Mouse (Mus musculus) stomach, embryonic 14.5 days (tissue): Measurements from ENCODE around the gene Tor1a. TPM values are rescaled to one million over a fixed set of nuclear protein-coding genes. Genes with fewer than 3 reads are reported as not detected.
"Not testable (repeated sequence)": the region's sequence is repeated elsewhere in the genome, so short reads cannot be mapped to it uniquely, and the experiment has no call there.

ENCODE experiments used
- ATAC-seq: fragments of 200-750 bp; cut with Nextera tagmentation; 2 replicates; pipeline ENCODE4 v1.8.0; 2017; ENCODE audit warnings: low read depth, moderate TSS enrichment; ENCODE audit not compliant: insufficient number of reproducible peaks, insufficient read depth, low FRiP score
- H3K27ac ChIP-seq: fragments of 300-500 bp; sonication (generic); 2 replicates; pipeline ENCODE4 v1.5.1; 2014; ENCODE audit warnings: mild to moderate bottlenecking, low read length, moderate library complexity, mixed read lengths
- H3K27me3 ChIP-seq: fragments of 300-500 bp; sonication (generic); 2 replicates; pipeline ENCODE4 v1.6.1; 2014; ENCODE audit warnings: low read length, control low read depth, mixed read lengths; ENCODE audit not compliant: control insufficient read depth, insufficient read depth
- H3K36me3 ChIP-seq: fragments of 300-500 bp; sonication (generic); 2 replicates; pipeline ENCODE4 v1.6.1; 2014; ENCODE audit warnings: mild to moderate bottlenecking, control low read depth, low read length, moderate library complexity, mixed read lengths; ENCODE audit not compliant: control insufficient read depth, insufficient read depth
- H3K4me1 ChIP-seq: fragments of 300-500 bp; sonication (generic); 2 replicates; pipeline ENCODE4 v1.6.1; 2014; ENCODE audit warnings: low read length, control low read depth, mixed read lengths; ENCODE audit not compliant: control insufficient read depth, insufficient read depth
- H3K4me2 ChIP-seq: fragments of 300-500 bp; sonication (generic); replicated peaks from 2 replicates; pipeline ENCODE4 v1.6.1; 2014; ENCODE audit warnings: low read depth, low read length, control low read depth
- H3K4me3 ChIP-seq: fragments of 300-500 bp; sonication (generic); 2 replicates; pipeline ENCODE4 v1.5.1; 2014; ENCODE audit warnings: low read depth, low read length, control low read depth
- H3K9ac ChIP-seq: fragments of 300-500 bp; sonication (generic); replicated peaks from 2 replicates; pipeline ENCODE4 v1.6.1; 2014; ENCODE audit warnings: low read depth, mild to moderate bottlenecking, control low read depth, low read length, moderate library complexity, mixed read lengths
- H3K9me3 ChIP-seq: fragments of 300-500 bp; sonication (generic); 2 replicates; pipeline ENCODE4 v1.6.1; 2016; ENCODE audit warnings: low read depth, low read length, control low read depth; ENCODE audit not compliant: control insufficient read depth
- WGBS: fragments of 180-500 bp; shearing (Covaris S2); extraction: QIAGEN DNeasy Blood & Tissue Kit; methylation state at CpG from one replicate; pipeline ENCODE4 v1.1.7; 2014; 5-methylcytosine and 5-hydroxymethylcytosine counted together
- polyA plus RNA-seq: library from polyadenylated mRNA; unstranded; fragments of >200 nt; fragmentation: Nextera tagmentation; extraction: Ambion mirVana; gene quantifications from 2 replicates; pipeline ENCODE4 v1.2.1, GENCODE M21; 2014

The Tor1a gene
- polyA plus RNA-seq, 1 experiment from 2014 or later: 68.6 TPM

DNA sequence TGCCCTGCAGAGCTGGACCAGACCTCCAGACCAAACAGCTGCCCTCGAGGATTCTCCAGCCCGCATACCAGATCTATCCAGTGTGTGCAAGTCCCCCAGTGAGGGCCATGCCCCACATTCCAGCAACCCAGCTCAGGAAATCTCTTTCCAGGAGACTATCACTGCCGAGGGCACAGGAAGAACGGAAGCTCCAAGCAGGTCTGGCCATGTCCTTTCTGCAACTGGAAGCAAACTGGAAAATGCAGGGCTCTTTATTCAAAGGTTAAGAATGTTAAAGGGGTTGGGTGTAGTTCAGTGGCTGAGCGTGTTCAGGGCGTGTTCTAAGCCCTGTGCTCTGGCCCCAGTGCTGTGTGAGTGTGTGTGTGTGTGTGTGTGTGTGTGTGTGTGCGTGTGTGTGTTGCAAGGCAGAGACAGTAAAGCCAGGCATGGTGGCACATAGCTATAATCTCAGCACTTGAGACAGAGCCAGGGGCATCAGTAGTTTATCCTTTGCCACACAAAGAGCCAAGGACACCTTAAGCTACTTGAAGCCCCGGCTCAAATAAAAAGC lies 48.9 kb downstream of the Tor1a start:
- no peak for ATAC-seq
- Histone ChIP-seq H3K27me3 (no peaks in the 10 kb centered on the region), H3K4me3 (no peak overlapping the region), H3K9ac (no peak overlapping the region), H3K4me1 (0 out of 2 replicates have a peak, but pooled peaks cover 3% of the 10 kb centered on the region), H3K36me3 (no peaks in the 10 kb centered on the region), H3K4me2 (no peak overlapping the region), H3K9me3 (no peaks in the 10 kb centered on the region), H3K27ac (peak overlapping the region; percentile 39; the same call in 1 of the 2 replicates)
- WGBS: 32% methylated on average over 8 of the region's 8 CpGs

DNA sequence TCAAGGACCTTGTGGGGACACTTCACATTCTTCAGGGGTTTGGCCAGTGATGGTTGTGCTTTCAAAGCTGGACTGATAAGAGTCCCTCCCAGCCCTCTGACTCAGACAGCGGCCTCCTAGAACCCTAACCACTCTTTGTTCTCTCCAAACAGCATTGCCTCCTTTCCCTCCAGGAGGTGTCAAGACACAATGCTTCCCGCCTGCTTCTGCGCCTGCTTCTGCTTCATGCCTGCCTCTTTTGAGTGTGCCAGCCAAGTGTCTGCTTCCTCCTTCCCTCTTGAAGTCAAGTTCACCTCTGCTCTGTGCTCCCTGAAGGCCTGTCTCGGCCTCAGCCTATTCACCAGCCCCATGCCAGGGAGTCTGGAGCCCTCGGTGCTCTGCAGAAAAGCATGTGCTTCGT lies 49.6 kb downstream of the Tor1a start:
- no peaks in the 10 kb centered on the region for H3K36me3 ChIP-seq
- peak overlapping the region; percentile 39; the same call in 1 of the 2 replicates for H3K27ac ChIP-seq
- H3K27me3 ChIP-seq: no peaks in the 10 kb centered on the region
- no peak overlapping the region for H3K4me3 ChIP-seq
- no peak overlapping the region for H3K9ac ChIP-seq
- ATAC-seq: no peak
- H3K9me3 ChIP-seq: no peaks in the 10 kb centered on the region
- 65% methylated on average over 6 of the region's 6 CpGs for WGBS
- H3K4me1 ChIP-seq: 0 out of 2 replicates have a peak, but pooled peaks cover 3% of the 10 kb centered on the region
- H3K4me2 ChIP-seq: no peak overlapping the region

DNA sequence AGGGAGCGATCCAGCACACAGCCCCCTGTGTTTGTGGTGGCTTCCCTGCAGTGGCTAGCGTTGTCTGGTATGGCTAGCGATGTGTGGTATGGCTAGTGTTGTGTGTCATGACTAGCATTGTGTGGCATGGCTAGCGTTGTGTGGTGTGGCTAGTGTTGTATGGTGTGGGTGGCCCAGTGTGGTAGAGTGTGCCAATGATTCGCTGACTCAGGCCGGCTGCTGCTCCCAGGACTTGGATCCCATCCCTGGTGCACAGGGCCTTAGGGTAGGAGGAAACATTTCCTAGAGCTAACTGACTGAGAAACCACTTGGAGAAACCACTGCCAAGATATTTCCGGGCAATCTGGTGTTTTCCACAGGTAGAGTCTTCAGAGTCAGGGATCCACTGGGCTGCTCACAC lies 50.1 kb downstream of the Tor1a start:
- no peak overlapping the region for H3K27ac ChIP-seq

DNA sequence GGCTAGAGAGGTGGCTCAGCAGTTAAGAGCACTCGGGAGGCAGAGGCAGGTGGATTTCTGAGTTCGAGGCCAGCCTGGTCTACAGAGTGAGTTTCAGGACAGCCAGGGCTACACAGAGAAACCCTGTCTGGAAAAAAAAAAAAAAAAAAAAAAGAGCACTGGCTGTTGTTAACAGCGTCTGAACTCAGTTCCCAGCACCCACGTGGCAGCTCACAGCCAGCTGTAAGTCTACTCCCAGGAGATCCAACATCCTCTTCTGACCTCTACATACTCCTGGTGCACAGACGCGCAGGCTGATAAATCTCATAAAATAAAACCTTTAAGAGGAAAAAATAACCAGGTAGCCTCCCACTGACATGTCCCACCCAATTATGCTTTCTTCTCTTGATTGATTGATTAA lies 51.8 kb downstream of the Tor1a start:
- not testable (repeated sequence) for H3K36me3 ChIP-seq, H3K4me3 ChIP-seq, H3K9me3 ChIP-seq, H3K4me2 ChIP-seq, H3K9ac ChIP-seq, H3K27ac ChIP-seq, H3K4me1 ChIP-seq, H3K27me3 ChIP-seq, ATAC-seq
- 80% methylated on average over 6 of the region's 6 CpGs for WGBS

More for the DNA sequence above, 50.1 kb downstream of the Tor1a start:
- H3K36me3 ChIP-seq: no peaks in the 10 kb centered on the region
- H3K9me3 ChIP-seq: no peaks in the 10 kb centered on the region
- no peak for ATAC-seq
- no peaks in the 10 kb centered on the region for H3K27me3 ChIP-seq
- no peak overlapping the region for H3K4me2 ChIP-seq
- no peak overlapping the region for H3K4me3 ChIP-seq
- no peak overlapping the region for H3K9ac ChIP-seq
- WGBS: 88% methylated on average over 7 of the region's 7 CpGs
- 0 out of 2 replicates have a peak, but pooled peaks cover 3% of the 10 kb centered on the region for H3K4me1 ChIP-seq

DNA sequence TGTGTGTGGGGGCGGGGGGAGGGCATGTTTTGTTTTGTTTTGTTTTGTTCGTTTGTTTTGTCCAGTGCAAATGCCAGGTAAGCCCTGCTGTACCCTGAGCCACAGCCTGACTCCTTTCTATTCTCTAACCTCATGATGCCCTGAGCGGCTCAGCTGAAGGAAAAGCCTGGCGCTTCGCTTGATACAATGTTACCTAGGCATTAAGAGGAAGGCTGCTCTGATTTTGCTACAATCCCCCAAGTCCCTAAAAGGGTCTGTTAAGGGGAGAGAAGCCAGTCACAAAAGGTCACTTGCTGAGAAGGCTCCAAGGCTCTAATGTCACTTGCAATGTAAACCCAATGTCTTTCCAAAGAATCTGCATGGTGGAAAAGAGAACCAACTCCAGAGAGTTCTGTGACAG lies 52.4 kb downstream of the Tor1a start:
- ATAC-seq: no peak
- WGBS: 84% methylated on average over 5 of the region's 5 CpGs
- H3K9ac ChIP-seq: no peak overlapping the region
- H3K4me2 ChIP-seq: no peak overlapping the region
- no peak overlapping the region for H3K4me3 ChIP-seq
- H3K27me3 ChIP-seq: no peaks in the 10 kb centered on the region
- no peaks in the 10 kb centered on the region for H3K36me3 ChIP-seq
- no peak overlapping the region for H3K27ac ChIP-seq
- 0 out of 2 replicates have a peak, but pooled peaks cover 3% of the 10 kb centered on the region for H3K4me1 ChIP-seq
- H3K9me3 ChIP-seq: no peaks in the 10 kb centered on the region

DNA sequence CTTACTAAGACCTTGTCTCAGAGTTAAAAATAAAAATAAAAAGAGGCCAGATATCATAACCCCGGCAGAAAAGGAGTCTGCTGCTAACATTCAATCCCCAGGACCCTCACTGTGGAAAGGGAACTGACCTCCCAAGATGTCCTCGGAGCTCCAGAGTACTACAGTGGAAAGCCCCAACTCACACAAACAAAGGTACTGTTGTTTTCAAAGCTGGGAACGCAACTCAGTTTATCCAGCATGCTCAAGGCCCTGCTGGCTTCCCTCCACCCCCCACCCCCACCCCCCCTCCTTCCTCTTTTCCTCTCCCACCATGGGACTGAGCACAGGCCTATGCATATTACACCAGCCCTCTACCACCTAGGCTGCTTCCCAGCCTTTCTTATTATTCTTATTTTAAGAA lies 52.9 kb downstream of the Tor1a start:
- no peaks in the 10 kb centered on the region for H3K36me3 ChIP-seq
- no peaks in the 10 kb centered on the region for H3K9me3 ChIP-seq
- ATAC-seq: no peak
- H3K27ac ChIP-seq: no peak overlapping the region
- WGBS: 69% methylated on average over 3 of the region's 3 CpGs
- H3K27me3 ChIP-seq: no peaks in the 10 kb centered on the region
- H3K4me3 ChIP-seq: no peak overlapping the region
- no peak overlapping the region for H3K4me2 ChIP-seq
- H3K9ac ChIP-seq: no peak overlapping the region
- 0 out of 2 replicates have a peak, but pooled peaks cover 3% of the 10 kb centered on the region for H3K4me1 ChIP-seq

DNA sequence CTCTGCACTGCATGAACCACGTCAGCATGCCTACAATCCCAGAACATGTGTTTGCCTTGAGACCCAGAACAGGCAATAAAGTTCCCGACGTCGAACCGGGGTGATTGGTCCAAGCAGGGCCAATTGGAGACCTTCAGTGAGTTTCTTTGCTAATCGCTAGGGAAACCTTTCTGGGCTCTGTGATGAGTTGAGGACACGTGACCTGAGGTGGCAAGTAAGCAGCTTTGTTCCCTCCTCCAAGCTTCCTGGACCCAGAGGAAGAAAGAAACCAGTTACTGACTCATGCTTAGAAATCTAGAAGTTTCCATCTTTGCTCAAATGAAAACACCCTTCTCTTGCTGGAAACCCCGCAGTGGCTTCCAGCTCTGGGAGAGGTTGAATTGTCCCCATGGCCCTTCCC lies 54.7 kb downstream of the Tor1a start:
- no peak for ATAC-seq
- H3K4me2 ChIP-seq: no peak overlapping the region
- no peak overlapping the region for H3K4me3 ChIP-seq
- no peak overlapping the region for H3K27ac ChIP-seq
- H3K4me1 ChIP-seq: no peaks in the 10 kb centered on the region
- WGBS: 87% methylated on average over 8 of the region's 8 CpGs
- no peak overlapping the region for H3K9ac ChIP-seq
- H3K27me3 ChIP-seq: no peaks in the 10 kb centered on the region
- no peaks in the 10 kb centered on the region for H3K36me3 ChIP-seq
- no peaks in the 10 kb centered on the region for H3K9me3 ChIP-seq

DNA sequence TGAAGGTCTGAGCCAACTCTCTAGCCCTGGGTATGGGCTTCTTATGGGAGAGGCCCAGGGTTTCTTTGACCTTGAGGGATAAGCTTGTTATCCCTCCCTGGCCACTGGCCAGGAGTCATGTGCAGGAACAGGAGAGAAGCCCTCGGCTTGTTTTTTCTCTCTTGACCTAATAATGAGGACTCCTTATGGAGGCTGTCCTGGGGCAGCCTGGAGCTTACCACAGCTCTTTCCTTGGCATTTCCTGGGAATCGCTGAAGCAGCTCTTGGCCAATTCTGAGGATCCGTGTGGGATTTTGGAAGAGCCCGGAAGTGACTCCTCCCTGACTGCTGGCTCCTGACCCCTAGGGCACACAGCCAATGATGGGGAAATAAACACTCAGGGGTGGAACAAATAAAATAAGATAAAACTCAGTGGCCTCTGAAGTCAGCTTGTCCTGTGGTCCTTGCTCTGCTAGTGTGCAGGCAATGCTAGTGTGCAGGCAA lies 55.4 kb downstream of the Tor1a start:
- ATAC-seq: no peak
- Histone ChIP-seq H3K4me1 (no peaks in the 10 kb centered on the region), H3K27me3 (no peaks in the 10 kb centered on the region), H3K4me3 (no peak overlapping the region), H3K9ac (no peak overlapping the region), H3K9me3 (no peaks in the 10 kb centered on the region), H3K27ac (no peak overlapping the region), H3K36me3 (no peaks in the 10 kb centered on the region), H3K4me2 (no peak overlapping the region)
- WGBS: 30% methylated on average over 4 of the region's 4 CpGs
